Mouse (Mus musculus) B cell, adult 2 months (primary cell): Measurements from ENCODE around the gene 2310022A10Rik.
"Not testable (repeated sequence)": the region's sequence is repeated elsewhere in the genome, so short reads cannot be mapped to it uniquely, and the experiment has no call there.

ENCODE experiments used
- DNase-seq, 2 experiments: peaks; one replicate each; pipeline ENCODE4 v3.0.0; 2022

2310022A10Rik gene

GRCm38 (mm10) chr7:27621028-27621427, 68.0 kb downstream of the 2310022A10Rik start:
- DNase-seq: no peak

- no peak for DNase-seq
These were observed 69.2 kb downstream of the 2310022A10Rik start for GRCm38 (mm10) chr7:27622234-27622633.

GRCm38 (mm10) chr7:27624967-27625366, 71.9 kb downstream of the 2310022A10Rik start:
- DNase-seq: no peak

GRCm38 (mm10) chr7:27627707-27628106, 74.7 kb downstream of the 2310022A10Rik start:
- DNase-seq: no peak

GRCm38 (mm10) chr7:27628190-27628589, 75.2 kb downstream of the 2310022A10Rik start:
- DNase-seq: no peak

GRCm38 (mm10) chr7:27628816-27629215, 75.8 kb downstream of the 2310022A10Rik start:
- DNase-seq: not testable (repeated sequence)

GRCm38 (mm10) chr7:27631439-27631838, 78.4 kb downstream of the 2310022A10Rik start:
- DNase-seq: no peak
